Mouse (Mus musculus): Measurements from ENCODE around the gene Mb.

DNA sequence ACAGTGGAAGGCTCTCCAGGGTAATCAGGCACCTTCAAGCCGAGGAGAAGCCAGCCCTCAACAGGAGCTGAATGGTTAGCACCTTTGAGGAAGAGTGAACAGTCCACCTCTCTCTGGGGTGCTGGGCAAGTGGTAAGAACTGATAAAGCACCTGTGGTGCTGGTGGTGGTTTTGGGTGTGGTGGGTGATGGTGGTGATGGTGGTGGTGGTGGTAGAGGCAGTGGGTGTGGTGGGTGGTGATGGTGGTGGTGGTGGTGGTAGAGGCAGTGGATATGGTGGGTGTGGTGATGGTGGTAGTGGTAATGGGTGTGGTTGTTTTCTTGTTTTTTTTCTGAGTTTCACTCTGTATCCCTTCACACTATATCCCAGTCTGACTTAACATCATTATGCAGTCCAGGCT is 2.6 kb upstream of the Mb start:
- no peak for TF ChIP-seq FLI1 (IDR thresholded peaks at IDR 0.05; ENCODE audit: low read length)
- no peak for TF ChIP-seq GATA1 (IDR thresholded peaks at IDR 0.05; ENCODE audit: borderline replicate concordance, low read length)

All from megakaryocyte, embryonic 14.5 days (primary cell).